Mouse (Mus musculus) olfactory bulb, adult 2 months (tissue): ENCODE results near the gene Lyst.

ENCODE experiments used
- CTCF ChIP-seq: fragments of 200-500 bp; IDR thresholded peaks from 2 replicates; pipeline ENCODE4 v1.5.1; 2012; ENCODE audit warnings: low read depth, mild to moderate bottlenecking, low read length, moderate library complexity; ENCODE audit not compliant: insufficient read depth
- POLR2A ChIP-seq: fragments of 200-500 bp; IDR thresholded peaks from 2 replicates; pipeline ENCODE4 v1.6.1; 2012; ENCODE audit warnings: mild to moderate bottlenecking, low read depth, low read length, moderate library complexity; ENCODE audit not compliant: insufficient read depth

- no peak for TF ChIP-seq CTCF
- no peak for TF ChIP-seq POLR2A
Observed at GRCm38 (mm10) chr13:13784420-13784936, 194.3 kb downstream of the Lyst start.
